Mouse (Mus musculus) left cerebral cortex, postnatal 10 days (tissue): ENCODE measurements around the gene Traf3ip2. TPM values are rescaled to one million over a fixed set of nuclear protein-coding genes. Genes with fewer than 3 reads are reported as not detected.

Experiments
- DNase-seq, 2 experiments: peaks; one replicate each; pipeline ENCODE4 v3.0.0; 2021 to 2022; ENCODE audit warnings: low spot score in 2 of 2, mixed read lengths in 1 of 2; ENCODE audit errors: extremely low spot score in 1 of 2
- intact Hi-C: fragments of 180-260 bp; cut with DNase I; formaldehyde crosslinking; loops from one replicate; pipeline ENCODE4 v1.15.1; 2025
- total RNA-seq, 2 experiments: library from RNA; stranded (reverse); gene quantifications; 2 replicates each; pipeline ENCODE4 v1.2.3; 2021

The Traf3ip2 gene
- 1 to 10 TPM in 1 of 2 experiments, under 1 TPM in 1; 0.47 to 1.2 TPM for total RNA-seq

DNA sequence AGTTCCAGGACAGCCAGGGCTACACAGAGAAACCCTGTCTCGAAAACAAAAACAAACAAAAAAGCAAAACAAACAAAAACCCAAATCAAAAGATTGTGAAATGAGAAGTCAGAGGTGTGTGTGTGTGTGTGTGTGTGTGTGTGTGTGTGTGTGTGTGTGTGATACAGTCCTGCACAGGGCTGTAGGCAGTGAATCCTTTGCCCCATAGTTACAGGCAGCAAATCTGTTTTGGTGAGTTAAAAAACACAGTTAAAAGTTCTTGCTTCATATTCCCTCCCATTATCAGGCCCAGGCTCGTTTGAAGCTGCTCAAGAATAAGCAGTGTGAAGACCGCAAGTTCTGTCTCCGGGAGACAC lies at the start of gene Traf3ip2:
Gene Traf3ip2, plus strand, starts transcription at position 302 of the 356 bp plus-strand sequence.
- intact Hi-C loops, result no loop called here
- no peak for DNase-seq

DNA sequence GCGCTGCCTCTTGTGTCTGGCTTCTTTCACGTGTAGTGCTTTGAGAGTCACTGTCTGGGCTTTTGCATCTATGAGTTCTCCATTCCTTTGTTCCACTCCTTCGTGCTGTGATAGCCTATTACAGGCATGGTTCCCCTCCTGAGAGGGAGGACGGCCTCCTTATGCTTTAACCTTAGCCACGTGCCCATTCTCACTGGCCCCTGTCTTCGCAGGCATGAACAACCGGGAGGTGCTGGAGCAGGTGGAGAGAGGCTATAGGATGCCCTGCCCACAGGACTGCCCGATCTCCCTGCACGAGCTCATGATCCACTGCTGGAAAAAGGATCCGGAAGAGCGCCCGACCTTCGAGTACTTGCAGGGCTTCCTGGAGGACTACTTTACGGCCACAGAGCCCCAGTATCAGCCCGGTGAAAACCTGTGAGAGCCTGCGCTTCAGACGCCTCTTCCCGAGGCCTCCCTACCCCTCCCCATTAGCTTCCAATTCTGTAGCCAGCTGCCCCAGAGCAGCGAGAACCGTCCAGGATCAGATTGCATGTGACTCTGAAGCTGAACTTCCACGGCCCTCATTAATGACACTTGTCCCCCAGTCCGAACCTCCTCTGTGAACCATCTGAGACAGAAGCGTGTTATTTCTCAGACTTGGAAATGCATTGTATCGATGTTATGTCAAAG lies 49.0 kb upstream of the Traf3ip2 start:
- intact Hi-C loops, result no loop called here
- no peak for DNase-seq

DNA sequence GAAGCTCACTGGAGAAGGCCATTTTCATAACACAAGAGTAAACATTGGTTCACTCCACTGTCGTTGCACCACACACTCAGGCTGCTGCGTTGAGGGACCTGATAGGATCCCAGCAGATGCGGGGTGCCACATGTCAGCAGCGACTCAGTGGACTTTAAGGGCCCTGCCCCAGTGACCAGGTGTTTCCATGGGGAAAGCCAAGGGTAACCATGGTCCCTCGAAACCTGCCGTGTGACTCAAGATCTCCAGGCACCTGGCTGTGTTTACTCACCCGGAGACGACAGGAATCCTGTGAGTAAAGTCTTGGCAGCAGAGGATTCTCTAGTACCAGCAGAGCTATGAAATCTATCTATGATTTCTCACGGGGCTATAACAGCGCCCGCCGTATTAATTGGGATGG lies 45.8 kb upstream of the Traf3ip2 start:
- no peak for DNase-seq
- intact Hi-C loops, result no loop called here

DNA sequence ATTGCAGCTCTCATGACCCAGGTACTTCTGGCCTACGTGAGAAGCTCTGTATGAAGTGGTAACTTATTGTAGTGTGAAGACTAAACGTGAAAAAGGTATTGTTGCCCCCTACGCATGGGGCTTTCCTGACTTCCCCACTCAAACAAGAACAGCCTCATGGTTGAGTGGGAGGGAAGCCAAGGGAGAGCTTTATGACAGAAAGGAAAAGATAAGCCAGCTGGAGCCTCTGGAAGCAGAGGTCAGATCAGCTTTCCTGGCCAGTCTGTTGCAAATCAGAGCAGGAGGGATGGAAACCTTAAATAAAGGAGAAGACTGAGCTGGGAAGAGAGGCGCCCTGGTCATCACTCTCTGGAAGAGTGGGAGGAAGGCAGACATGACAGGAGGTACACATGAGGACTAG lies 43.7 kb upstream of the Traf3ip2 start:
- DNase-seq, result no peak
- intact Hi-C loops, result no loop called here

DNA sequence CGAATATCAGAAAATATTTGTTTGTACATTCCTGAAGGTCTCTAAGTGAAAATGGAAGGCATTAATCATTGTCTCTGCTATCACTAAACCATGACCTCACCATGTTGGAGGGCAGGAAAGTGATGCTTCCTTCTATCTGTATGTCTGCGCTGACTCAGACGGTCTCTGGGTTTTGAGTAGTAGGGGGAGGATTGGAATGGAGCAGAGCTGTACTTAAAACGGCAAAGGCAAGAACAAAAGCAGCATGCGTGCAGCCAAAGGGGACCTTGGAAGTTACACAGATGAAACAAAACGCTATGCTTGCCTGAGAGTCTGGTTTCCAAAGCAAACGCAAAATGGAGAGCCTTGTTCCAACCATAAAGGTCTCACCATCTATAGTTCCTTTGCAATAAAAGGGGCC lies 41.7 kb upstream of the Traf3ip2 start:
- intact Hi-C loops, result no loop called here
- no peak for DNase-seq

DNA sequence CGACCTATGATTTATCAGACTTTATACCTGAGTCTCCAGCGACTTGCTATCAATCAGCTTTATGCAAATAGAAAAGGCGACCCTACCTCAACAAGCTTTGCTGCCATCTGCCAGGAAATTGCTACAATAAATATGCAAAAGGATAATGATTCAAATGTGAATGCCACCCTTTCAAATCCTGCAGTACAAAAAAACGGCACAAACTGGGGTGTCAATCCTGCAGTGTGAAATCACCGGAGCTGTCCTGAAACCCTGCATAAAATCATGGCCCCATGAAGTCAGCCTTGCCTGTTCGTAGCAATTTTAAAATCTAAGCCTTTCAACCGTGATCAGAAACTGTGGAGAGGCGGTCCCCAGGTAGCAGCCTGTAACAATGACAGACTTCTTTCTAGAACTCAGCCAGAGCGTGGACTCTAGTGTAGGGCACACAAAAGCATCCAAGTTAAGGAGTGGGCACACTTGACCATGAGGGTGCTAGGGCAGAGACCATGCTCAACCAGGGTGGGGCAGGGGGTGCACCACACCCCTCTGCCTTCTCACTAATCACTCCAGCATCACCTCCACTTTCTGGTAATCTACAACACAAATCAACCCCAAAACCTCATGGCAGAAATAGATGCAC lies 40.6 kb upstream of the Traf3ip2 start:
- DNase-seq, result no peak
- intact Hi-C loops, result no loop called here

DNA sequence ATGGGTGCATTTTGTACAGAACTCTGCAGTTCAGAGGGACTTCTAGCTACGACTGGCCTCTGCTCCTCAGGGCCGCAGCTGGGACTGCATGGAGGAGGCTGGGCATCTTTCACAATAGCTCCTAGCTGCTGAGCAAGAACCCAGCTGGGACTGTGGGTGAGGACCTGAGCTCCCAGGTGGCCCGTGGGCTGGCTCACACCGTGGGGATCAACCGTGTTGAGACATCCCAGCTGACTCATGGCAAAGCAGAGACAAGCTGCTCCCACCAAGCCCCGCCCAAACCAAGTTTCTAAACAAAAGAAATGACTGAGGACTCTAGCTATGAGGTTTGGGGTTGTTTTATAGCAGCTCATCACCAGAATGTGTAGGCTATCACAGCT lies 40.1 kb upstream of the Traf3ip2 start:
- DNase-seq, result no peak
- intact Hi-C loops, result no loop called here

DNA sequence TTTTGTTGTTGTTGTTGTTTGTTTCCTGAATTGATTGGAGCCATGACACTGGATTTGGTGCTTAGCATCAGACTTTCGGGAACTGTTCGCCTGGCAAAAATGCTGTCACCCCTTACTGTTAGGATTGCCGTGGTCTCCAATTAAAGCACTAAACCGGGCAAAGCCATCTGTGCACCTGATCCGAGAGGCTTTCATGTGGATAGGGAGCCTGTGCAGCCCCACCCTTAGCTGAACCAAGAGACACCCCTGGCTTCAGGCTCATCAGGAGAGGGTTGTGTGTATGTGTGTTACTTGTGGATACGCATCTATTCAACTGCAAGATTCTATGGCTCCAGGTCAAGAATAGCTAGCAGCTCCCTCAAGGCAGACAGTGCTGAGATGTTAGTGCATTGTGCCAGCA lies 36.3 kb upstream of the Traf3ip2 start:
- DNase-seq, result no peak
- intact Hi-C loops, result no loop called here

DNA sequence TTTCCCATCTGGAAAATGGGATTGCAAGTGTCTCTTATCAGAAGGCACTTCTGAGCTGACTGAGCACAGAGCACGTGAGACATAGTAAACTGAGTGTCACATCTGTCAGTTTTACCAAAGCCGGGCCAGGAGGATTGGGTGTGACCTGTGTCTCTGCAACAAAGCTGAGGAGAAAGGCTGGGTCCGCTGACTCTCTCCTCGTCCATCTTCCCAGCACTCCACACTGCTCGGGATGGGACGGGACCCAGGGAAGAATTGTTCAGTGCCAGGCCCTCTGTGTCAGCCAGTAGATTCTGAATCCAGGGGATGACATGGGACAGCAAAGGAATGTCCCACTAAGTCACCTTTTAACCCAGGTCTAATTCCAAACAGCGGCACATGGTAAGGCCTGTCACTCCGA lies 32.3 kb upstream of the Traf3ip2 start:
- intact Hi-C loops, result no loop called here

DNA sequence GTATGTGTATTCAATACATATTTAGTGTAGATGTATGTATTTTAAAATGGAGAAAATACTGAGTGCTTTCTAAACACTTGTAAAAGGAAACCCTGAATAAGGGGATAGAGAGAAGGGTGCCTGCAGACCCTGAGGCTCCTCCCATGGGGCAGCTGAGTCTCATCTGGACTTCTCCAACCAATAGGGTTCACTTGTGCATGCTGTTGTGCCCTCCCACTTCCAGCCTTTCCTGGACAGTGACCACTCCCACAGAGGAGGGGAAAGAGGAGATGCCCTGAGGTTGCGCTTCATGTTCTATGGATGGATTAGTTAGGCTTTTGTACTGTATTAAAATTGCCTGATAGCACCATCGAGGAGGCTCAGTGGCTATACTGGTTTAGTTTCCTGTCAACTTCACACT lies 30.3 kb upstream of the Traf3ip2 start:
- intact Hi-C loops, result no loop called here
- DNase-seq, result no peak

More for the DNA sequence above, 32.3 kb upstream of the Traf3ip2 start:
- peak in 1 of 2 experiments; percentile 2 for DNase-seq

DNA sequence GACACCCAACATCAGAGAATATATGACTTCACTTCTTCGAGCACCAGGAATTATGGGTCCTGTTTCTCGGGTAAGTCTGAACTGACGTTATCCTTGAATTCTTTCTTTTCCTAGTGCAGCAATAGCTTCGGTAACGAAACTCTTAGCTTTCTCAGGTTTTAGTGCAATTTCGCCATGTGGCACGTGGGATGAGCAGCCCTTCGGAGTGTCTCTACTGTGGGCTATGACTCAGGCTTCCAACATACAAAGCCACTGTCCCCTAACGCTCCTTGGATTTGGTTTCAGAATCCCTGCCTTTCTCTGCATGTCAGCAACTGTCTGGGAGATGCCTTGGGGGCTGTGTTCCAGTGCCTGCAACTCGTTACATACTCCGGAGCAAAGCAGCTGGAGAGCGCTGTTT lies 29.0 kb upstream of the Traf3ip2 start:
- DNase-seq, result no peak
- intact Hi-C loops, result no loop called here

DNA sequence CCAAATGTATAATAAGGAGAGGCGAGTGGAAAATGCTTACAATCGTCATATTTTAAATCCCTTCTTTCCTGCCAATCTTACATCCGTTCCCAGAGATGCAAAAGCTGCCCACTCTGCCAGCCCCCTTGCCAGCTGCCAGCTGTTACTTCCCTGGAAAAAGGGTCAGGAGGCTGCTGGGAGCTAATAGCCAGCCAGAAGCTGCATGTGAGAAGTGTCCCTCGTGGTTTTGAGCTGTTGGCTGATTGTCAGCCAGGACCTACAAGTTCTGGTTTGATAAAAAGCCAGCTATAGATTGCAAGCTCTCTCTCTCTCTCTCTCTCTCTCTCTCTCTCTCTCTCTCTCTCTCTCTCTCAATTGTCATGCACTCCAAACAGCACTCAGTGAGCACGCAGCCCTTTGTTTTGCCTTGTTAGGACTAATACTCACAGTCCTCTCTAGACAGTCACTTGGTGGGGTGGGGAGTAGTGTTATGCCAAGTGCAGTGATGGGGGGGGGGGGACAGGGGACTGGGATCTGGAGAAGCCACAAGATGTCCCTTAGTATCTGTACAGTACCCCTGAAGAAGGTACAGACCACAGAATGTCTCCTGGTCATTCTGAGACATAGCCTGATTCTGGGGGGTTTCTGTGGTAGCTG lies 25.3 kb upstream of the Traf3ip2 start:
- peak in 1 of 2 experiments; percentile 29 for DNase-seq
- intact Hi-C loops, result no loop called here

DNA sequence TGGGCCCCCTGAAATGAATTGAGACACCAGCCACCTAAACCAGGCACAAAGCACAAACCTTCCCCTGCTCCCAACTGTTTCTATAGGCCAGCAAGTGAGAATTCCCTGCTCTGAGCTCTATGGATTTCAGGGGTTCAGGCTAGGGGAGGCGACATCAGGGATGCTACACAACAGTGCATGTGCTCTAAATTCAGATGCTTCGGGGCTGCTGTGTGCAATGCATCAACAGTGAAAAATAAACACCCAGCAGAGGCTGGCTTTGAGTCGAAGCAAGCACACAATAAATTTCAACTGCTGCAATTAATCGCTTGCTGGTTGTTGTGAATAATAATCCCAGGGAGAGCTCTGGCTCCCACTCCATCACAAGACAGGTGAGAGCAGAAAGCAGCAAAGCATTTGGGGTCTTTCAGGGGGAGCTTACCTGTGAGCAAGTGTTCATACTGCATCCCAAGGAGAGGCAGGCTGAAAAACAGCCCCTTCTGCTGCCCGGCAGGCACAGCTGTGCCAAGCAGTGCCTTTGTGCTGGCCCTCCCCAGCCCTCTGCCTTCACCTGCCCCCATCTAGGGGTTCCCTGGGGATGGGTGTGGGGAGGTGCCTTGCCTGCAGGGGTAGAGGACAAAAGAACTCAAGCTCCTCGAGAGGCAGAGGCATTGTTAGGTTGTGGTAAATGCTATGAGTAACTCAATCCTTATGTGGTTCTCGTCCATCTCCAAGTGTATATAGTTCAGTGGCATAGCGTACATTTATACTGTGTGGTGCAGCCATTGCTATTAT lies 24.6 kb upstream of the Traf3ip2 start:
- no peak for DNase-seq
- intact Hi-C loops, result no loop called here

DNA sequence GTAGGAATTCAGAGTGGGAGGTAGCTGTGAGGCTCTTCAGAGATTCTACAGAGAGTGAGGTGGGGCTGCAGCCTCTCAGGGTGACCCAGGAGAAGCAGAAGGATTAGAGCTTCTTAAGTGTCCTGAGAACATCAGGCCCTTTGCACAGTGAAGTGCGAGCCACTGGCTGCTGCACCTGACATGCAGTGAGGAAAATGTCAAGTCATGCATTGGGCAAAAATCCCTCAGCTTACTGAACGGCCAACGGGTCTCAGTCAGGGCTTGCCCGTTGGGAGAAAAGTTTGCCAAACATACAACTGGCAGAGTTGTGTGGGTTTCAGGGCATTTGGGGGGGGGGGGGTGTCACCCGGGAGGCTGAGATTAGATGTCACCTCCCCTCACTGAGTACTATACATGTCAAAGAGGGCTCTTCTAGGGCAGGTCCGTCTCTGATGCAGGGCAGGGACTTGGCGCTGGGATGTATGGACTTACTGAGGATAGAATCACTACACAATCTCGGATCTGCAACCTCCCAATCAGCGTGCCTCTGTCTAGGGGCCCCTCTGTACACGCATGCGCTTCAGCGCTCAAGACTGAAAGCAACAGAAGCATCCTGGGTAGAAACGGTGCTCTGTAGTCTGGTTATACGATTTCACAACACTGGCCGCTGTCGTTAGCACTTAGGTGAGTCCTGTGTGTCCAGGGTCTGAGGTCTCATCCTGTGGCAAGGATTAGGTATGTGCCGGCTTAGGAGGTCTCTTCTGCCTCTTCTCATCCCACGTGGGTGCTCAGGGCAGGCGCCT lies 22.8 kb upstream of the Traf3ip2 start:
- intact Hi-C loops, result no loop called here
- DNase-seq, result no peak

DNA sequence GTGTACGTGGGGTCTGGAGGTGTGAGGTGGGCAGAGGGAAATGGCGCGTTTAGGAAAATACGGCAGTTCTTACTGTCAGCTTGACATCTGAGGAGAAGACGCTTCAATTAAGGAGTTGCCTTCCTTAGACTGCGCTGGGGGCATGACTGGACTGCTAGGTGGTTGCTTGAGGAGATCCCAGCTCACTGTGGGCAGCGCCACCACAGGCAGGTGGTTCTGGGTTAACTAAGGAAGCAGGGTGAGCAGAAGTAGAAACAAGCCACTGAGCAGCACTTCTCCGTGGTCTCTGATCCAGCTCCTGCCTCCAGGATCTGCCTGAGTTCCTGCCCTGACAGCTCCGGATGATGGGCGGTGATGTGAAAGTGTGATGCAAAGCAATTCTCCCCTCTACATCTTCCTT lies 22.1 kb upstream of the Traf3ip2 start:
- DNase-seq, result no peak
- intact Hi-C loops, result no loop called here

DNA sequence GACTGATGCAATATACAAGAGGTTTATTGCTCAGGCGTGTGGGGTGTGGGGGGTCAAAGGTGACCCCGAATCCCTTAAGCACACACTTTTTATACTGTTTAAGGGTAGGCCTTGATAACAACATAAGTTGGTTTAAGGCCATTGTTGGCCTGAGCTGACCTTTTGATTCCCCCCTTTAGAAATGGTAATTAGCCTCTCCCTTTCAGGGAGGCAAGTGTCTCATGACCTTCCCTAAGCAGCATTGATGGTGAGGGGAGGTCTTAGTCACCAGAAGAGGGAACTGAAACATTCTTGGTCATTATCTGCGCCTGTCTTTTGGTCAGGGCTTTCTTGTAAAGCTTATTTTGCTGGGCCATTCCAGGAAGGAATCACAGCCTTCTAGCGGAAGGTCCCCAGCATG lies 20.2 kb upstream of the Traf3ip2 start:
- no peak for DNase-seq
- intact Hi-C loops, result no loop called here

DNA sequence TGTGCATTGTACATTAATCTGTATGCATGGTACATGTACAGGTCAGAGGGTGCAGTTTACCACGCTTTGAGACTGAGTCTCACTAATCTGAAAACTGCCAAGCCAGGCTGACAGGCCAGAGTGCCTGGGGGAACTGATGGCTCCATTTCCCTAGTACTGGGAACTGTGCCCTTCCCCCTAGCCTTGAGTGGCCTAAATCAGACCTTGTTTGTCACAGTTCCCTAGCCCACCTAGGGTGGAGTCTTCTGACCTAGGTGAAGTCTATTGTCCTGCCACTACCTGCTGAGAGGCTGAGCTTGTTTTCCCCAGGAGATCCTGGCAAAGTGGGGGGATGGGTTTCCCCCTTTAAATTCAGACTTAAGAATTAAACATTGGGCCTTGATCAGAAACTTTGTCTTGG lies 18.0 kb upstream of the Traf3ip2 start:
- intact Hi-C loops, result no loop called here
- no peak for DNase-seq

DNA sequence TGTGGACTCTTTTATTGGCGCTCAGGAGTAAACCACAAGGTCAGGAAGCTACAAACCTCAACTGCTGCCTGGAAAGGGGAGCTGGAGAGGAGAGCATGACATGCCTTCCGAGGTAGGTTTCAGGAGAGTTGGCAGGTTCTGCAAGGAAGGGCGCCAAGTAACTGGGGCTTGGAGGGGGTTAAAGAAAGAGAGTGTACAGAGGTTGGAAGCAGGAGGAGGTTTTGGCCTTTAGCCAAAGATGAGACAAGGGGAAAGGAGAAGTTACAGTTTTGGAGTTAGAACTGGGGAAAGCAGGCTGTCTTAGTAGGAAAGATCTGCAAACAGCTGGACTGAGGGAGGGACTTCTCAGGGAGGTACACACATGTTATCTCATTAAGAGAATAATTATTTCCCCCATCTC lies 16.9 kb upstream of the Traf3ip2 start:
- no peak for DNase-seq
- intact Hi-C loops, result no loop called here

DNA sequence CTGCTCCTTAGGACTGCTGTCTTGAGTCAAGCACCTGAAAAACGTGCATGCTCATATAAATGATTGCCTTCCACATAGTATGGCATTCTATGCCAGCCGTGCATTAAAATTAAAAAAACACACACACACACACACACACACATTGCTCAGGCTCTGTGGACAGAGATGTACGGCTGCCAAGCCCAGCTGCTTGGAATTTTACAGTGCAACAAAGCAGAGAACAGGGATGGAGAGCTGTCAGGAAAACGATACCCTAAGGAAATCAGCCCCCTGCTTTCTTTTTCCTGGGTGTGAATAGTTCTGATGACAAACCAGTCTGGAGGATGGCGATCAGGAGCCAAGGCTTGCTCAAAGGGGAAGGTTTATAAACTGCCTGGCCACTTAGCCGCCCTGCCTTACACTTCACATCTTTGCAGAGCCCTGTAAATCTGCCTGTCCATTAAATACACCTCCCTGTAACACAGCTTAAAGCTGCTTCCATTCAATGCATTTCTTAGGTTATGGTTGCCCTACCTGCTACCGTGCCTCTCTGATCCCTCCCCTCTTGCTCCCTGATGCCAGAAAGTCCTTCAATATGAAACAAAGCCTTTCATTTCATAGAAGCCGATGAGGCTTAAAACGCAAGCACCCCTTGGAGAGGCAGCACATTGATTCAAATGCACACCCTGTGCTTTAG lies 15.5 kb upstream of the Traf3ip2 start:
- no peak for DNase-seq

More for the DNA sequence above, 15.5 kb upstream of the Traf3ip2 start:
- intact Hi-C loops, result no loop called here
